Mouse (Mus musculus) heart, embryonic 14.5 days (tissue): Measurements from ENCODE around the gene Pkn3. TPM values are rescaled to one million over a fixed set of nuclear protein-coding genes. Genes with fewer than 3 reads are reported as not detected.

Experiments used
- ATAC-seq: fragments of 200-750 bp; cut with Nextera tagmentation; 2 replicates; pipeline ENCODE4 v1.8.0; 2017; ENCODE audit warnings: low read depth, moderate TSS enrichment; ENCODE audit not compliant: insufficient number of reproducible peaks, insufficient read depth, low FRiP score
- H3K27ac ChIP-seq, 2 experiments: fragments of 200-500 bp in 1 of 2; fragments of 300-500 bp in 1 of 2; sonication (generic) in 1 of 2; replicated peaks in 1 of 2; 2 replicates each; pipeline ENCODE4 v1.5.1; 2012 to 2014; ENCODE audit warnings: low read depth in 2 of 2, low read length in 2 of 2, control low read depth in 1 of 2, mild to moderate bottlenecking in 1 of 2, mixed read lengths in 1 of 2; ENCODE audit not compliant: control insufficient read depth in 1 of 2, insufficient read depth in 1 of 2
- H3K27me3 ChIP-seq: fragments of 300-500 bp; sonication (generic); 2 replicates; pipeline ENCODE4 v1.6.1; 2014; ENCODE audit warnings: mild to moderate bottlenecking, low read length, control low read depth; ENCODE audit not compliant: control insufficient read depth, insufficient read depth
- H3K36me3 ChIP-seq: fragments of 300-500 bp; sonication (generic); 2 replicates; pipeline ENCODE4 v1.6.1; 2014; ENCODE audit warnings: mild to moderate bottlenecking, control low read depth, low read length, mixed read lengths; ENCODE audit not compliant: control insufficient read depth, insufficient read depth
- H3K4me1 ChIP-seq, 2 experiments: fragments of 200-500 bp in 1 of 2; fragments of 300-500 bp in 1 of 2; sonication (generic) in 1 of 2; 2 replicates each; pipeline ENCODE4 v1.6.1; 2012 to 2014; ENCODE audit warnings: low read length in 2 of 2, control low read depth in 1 of 2, mixed read lengths in 1 of 2; ENCODE audit not compliant: control insufficient read depth in 2 of 2, insufficient read depth in 2 of 2
- H3K4me2 ChIP-seq: fragments of 300-500 bp; sonication (generic); 2 replicates; pipeline ENCODE4 v1.6.1; 2014; ENCODE audit warnings: mild to moderate bottlenecking, low read length
- H3K4me3 ChIP-seq, 2 experiments: fragments of 200-500 bp in 1 of 2; fragments of 300-500 bp in 1 of 2; sonication (generic) in 1 of 2; 2 replicates each; pipeline ENCODE4 v1.5.1; 2012 to 2014; ENCODE audit warnings: low read length in 2 of 2, mild to moderate bottlenecking in 2 of 2, control low read depth in 1 of 2, low read depth in 1 of 2, moderate library complexity in 1 of 2; ENCODE audit not compliant: control insufficient read depth in 1 of 2, insufficient read depth in 1 of 2
- H3K9ac ChIP-seq: fragments of 300-500 bp; sonication (generic); 2 replicates; pipeline ENCODE4 v1.6.1; 2014; ENCODE audit warnings: mild to moderate bottlenecking, low read length
- H3K9me3 ChIP-seq: fragments of 300-500 bp; sonication (generic); 2 replicates; pipeline ENCODE4 v1.6.1; 2016; ENCODE audit warnings: low read length, control low read depth; ENCODE audit not compliant: control insufficient read depth
- WGBS: fragments of 180-500 bp; shearing (Covaris S2); extraction: QIAGEN DNeasy Blood & Tissue Kit; methylation state at CpG from one replicate; pipeline ENCODE4 v1.1.7; 2014; 5-methylcytosine and 5-hydroxymethylcytosine counted together
- polyA plus RNA-seq: library from polyadenylated mRNA; unstranded; fragments of >200 nt; fragmentation: Nextera tagmentation; extraction: Ambion mirVana; gene quantifications from 2 replicates; pipeline ENCODE4 v1.2.1, GENCODE M21; 2014

Gene Pkn3
- polyA plus RNA-seq, 1 experiment from 2014 or later, result 10.0 TPM

- no peak for ATAC-seq
- no peak overlapping the region for H3K27ac ChIP-seq
- WGBS, result 93% methylated on average over 8 of the region's 9 CpGs
- peaks cover 27% of the 10 kb centered on the region for H3K36me3 ChIP-seq
- H3K27me3 ChIP-seq, result no peaks in the 10 kb centered on the region
- H3K9me3 ChIP-seq, result no peaks in the 10 kb centered on the region
- peaks cover 7 to 8% of the 10 kb centered on the region in 2 experiments for H3K4me1 ChIP-seq
- H3K4me2 ChIP-seq, result no peak overlapping the region
- H3K4me3 ChIP-seq, result no peak overlapping the region
- H3K9ac ChIP-seq, result no peak overlapping the region
Measured at GRCm38 (mm10) chr2:30076439-30076838, 1.0 kb upstream of the Pkn3 start.

GRCm38 (mm10) chr2:30076959-30077358, 525 bp upstream of the Pkn3 start:
- Histone ChIP-seq H3K4me2 (peak overlapping the region; percentile 94), H3K9me3 (no peaks in the 10 kb centered on the region), H3K4me1 (peaks cover 7 to 8% of the 10 kb centered on the region in 2 experiments), H3K27ac (peak overlapping the region in 1 of 2 experiments; percentile 1; a peak in 1 of 4 replicates), H3K36me3 (peaks cover 23% of the 10 kb centered on the region), H3K4me3 (no peak overlapping the region), H3K9ac (no peak overlapping the region), H3K27me3 (no peaks in the 10 kb centered on the region)
- WGBS, result 63% methylated on average over 6 of the region's 6 CpGs
- ATAC-seq, result 0 out of 2 replicates have a peak, but pooled peaks have one; percentile 5

GRCm38 (mm10) chr2:30078349-30078712, 847 bp downstream of the Pkn3 start:
- peaks cover 7 to 8% of the 10 kb centered on the region in 2 experiments for H3K4me1 ChIP-seq
- peak; percentile 45 for ATAC-seq
- whole genome bisulfite sequencing, result 27% methylated on average over 10 of the region's 10 CpGs

GRCm38 (mm10) chr2:30078760-30079159, 1.3 kb downstream of the Pkn3 start:
- Histone ChIP-seq H3K9ac (peak overlapping the region; percentile 75), H3K4me1 (peaks cover 7 to 8% of the 10 kb centered on the region in 2 experiments), H3K27ac (peak overlapping the region; percentile 70 to 85), H3K4me2 (peak overlapping the region; percentile 94), H3K36me3 (peaks cover 8% of the 10 kb centered on the region; the same call in 1 of the 2 replicates), H3K4me3 (peak overlapping the region in 1 of 2 experiments; percentile 55; a peak in 1 of 4 replicates), H3K9me3 (no peaks in the 10 kb centered on the region), H3K27me3 (no peaks in the 10 kb centered on the region)
- 68% methylated on average over 4 of the region's 4 CpGs for WGBS
- no peak for ATAC-seq

More at GRCm38 (mm10) chr2:30078349-30078712, 847 bp downstream of the Pkn3 start:
- Histone ChIP-seq H3K9me3 (no peaks in the 10 kb centered on the region), H3K4me3 (peak overlapping the region; percentile 55 to 86; a peak in 3 of 4 replicates), H3K4me2 (peak overlapping the region; percentile 94), H3K9ac (peak overlapping the region; percentile 75), H3K27me3 (no peaks in the 10 kb centered on the region), H3K27ac (peak overlapping the region; percentile 70 to 85), H3K36me3 (peaks cover 12% of the 10 kb centered on the region)

- Histone ChIP-seq H3K9ac (no peak overlapping the region), H3K4me3 (no peak overlapping the region), H3K4me2 (no peak overlapping the region), H3K27ac (no peak overlapping the region), H3K4me1 (peaks cover 7 to 8% of the 10 kb centered on the region in 2 experiments), H3K27me3 (no peaks in the 10 kb centered on the region), H3K36me3 (0 out of 2 replicates have a peak, but pooled peaks cover 4% of the 10 kb centered on the region), H3K9me3 (no peaks in the 10 kb centered on the region)
- no peak for ATAC-seq
- 74% methylated on average over 15 of the region's 15 CpGs for WGBS
Measured at GRCm38 (mm10) chr2:30080181-30080800, 2.8 kb downstream of the Pkn3 start.

- Histone ChIP-seq H3K4me1 (no peaks in the 10 kb centered on the region; a peak in 1 of 4 replicates), H3K36me3 (0 out of 2 replicates have a peak, but pooled peaks cover 4% of the 10 kb centered on the region), H3K27me3 (no peaks in the 10 kb centered on the region), H3K4me2 (peak overlapping the region; percentile 49; the same call in 1 of the 2 replicates), H3K4me3 (no peak overlapping the region), H3K9me3 (no peaks in the 10 kb centered on the region), H3K27ac (no peak overlapping the region), H3K9ac (no peak overlapping the region)
- 52% methylated on average over 5 of the region's 5 CpGs for WGBS
- no peak for ATAC-seq
Measured at GRCm38 (mm10) chr2:30084113-30084512, 6.6 kb downstream of the Pkn3 start.

GRCm38 (mm10) chr2:30084632-30085031, 7.1 kb downstream of the Pkn3 start:
- Histone ChIP-seq H3K27me3 (no peaks in the 10 kb centered on the region), H3K27ac (no peak overlapping the region), H3K4me2 (peak overlapping the region; percentile 49), H3K9ac (peak overlapping the region; percentile 30; the same call in 1 of the 2 replicates), H3K4me1 (no peaks in the 10 kb centered on the region; a peak in 1 of 4 replicates), H3K9me3 (no peaks in the 10 kb centered on the region), H3K36me3 (0 out of 2 replicates have a peak, but pooled peaks cover 5% of the 10 kb centered on the region), H3K4me3 (no peak overlapping the region)
- WGBS, result 19% methylated on average over 12 of the region's 12 CpGs
- ATAC-seq, result no peak
